Mouse (Mus musculus) gastrocnemius, postnatal 4 days (tissue): Measurements from ENCODE around the gene Ncoa4. TPM values are rescaled to one million over a fixed set of nuclear protein-coding genes. Genes with fewer than 3 reads are reported as not detected.
"Not testable (repeated sequence)": the region's sequence is repeated elsewhere in the genome, so short reads cannot be mapped to it uniquely, and the experiment has no call there.

Experiments used
- DNase-seq, 2 experiments: peaks; one replicate each; pipeline ENCODE4 v3.0.0; 2021 to 2022; ENCODE audit warnings: low spot score in 2 of 2, mixed read lengths in 2 of 2
- long read RNA-seq, 2 experiments: library from polyadenylated mRNA; stranded (forward); transcript quantifications; one replicate each; pipeline ENCODE4 v2.0.0; 2021
- total RNA-seq, 2 experiments: library from RNA; stranded (reverse); gene quantifications; 2 replicates each; pipeline ENCODE4 v1.2.3; 2021

Ncoa4 gene
- total RNA-seq: 10 to 100 TPM; 59.1 to 67.0 TPM
- long read RNA-seq, experiment 1, full-length matches to known transcripts: 53 of 65 reads
- long read RNA-seq, experiment 1, partial matches to known transcripts: 3 of 65 reads
- long read RNA-seq, experiment 1, other reads (novel, unspliced or antisense): 9 of 65 reads
- long read RNA-seq, experiment 2, full-length matches to known transcripts: 62 of 81 reads
- long read RNA-seq, experiment 2, partial matches to known transcripts: 5 of 81 reads
- long read RNA-seq, experiment 2, other reads (novel, unspliced or antisense): 14 of 81 reads

- peak; percentile 97 to 99 for DNase-seq
Measured at GRCm38 (mm10) chr14:32159690-32160246, at the start of gene Ncoa4. Ncoa4 (plus strand) TSS chr14:32159865.

- not testable (repeated sequence) for DNase-seq
Measured at GRCm38 (mm10) chr14:32112124-32112523, 47.5 kb upstream of the Ncoa4 start.

- no peak for DNase-seq
Measured at GRCm38 (mm10) chr14:32120940-32121919, 38.4 kb upstream of the Ncoa4 start.

GRCm38 (mm10) chr14:32121920-32122315 lies 37.7 kb upstream of the Ncoa4 start:
- no peak for DNase-seq

GRCm38 (mm10) chr14:32124261-32124660 lies 35.4 kb upstream of the Ncoa4 start:
- no peak for DNase-seq

GRCm38 (mm10) chr14:32125256-32125655 lies 34.4 kb upstream of the Ncoa4 start:
- not testable (repeated sequence) for DNase-seq

GRCm38 (mm10) chr14:32128409-32128808 lies 31.3 kb upstream of the Ncoa4 start:
- no peak for DNase-seq

GRCm38 (mm10) chr14:32131836-32132235 lies 27.8 kb upstream of the Ncoa4 start:
- no peak for DNase-seq

GRCm38 (mm10) chr14:32134293-32134692 lies 25.4 kb upstream of the Ncoa4 start:
- no peak for DNase-seq

GRCm38 (mm10) chr14:32136467-32136866 lies 23.2 kb upstream of the Ncoa4 start:
- not testable (repeated sequence) for DNase-seq

GRCm38 (mm10) chr14:32140359-32140965 lies 19.2 kb upstream of the Ncoa4 start:
- DNase-seq: no peak

GRCm38 (mm10) chr14:32141723-32142122 lies 17.9 kb upstream of the Ncoa4 start, which contains the start of gene Msmb:
Msmb (plus strand) TSS chr14:32142023.
- DNase-seq: no peak

GRCm38 (mm10) chr14:32144734-32145133 lies 14.9 kb upstream of the Ncoa4 start:
- no peak for DNase-seq

- DNase-seq: no peak
Measured at GRCm38 (mm10) chr14:32145401-32145800, 14.3 kb upstream of the Ncoa4 start.

- no peak for DNase-seq
Measured at GRCm38 (mm10) chr14:32145809-32146511, 13.7 kb upstream of the Ncoa4 start.

GRCm38 (mm10) chr14:32146578-32146977 lies 13.1 kb upstream of the Ncoa4 start:
- no peak for DNase-seq

- DNase-seq: no peak
Measured at GRCm38 (mm10) chr14:32150872-32151271, 8.8 kb upstream of the Ncoa4 start.

- DNase-seq: no peak
Measured at GRCm38 (mm10) chr14:32152243-32152965, 7.3 kb upstream of the Ncoa4 start.

- DNase-seq: no peak
Measured at GRCm38 (mm10) chr14:32153156-32153555, 6.5 kb upstream of the Ncoa4 start.

GRCm38 (mm10) chr14:32154758-32155157 lies 4.9 kb upstream of the Ncoa4 start:
- DNase-seq: no peak
